Mouse (Mus musculus) kidney, postnatal 36 days (tissue): ENCODE results near the gene Rph3al.

Experiments
- DNase-seq, 2 experiments: peaks; one replicate each; pipeline ENCODE4 v3.0.0; 2021 to 2022; ENCODE audit warnings: mixed read lengths in 2 of 2

Rph3al gene

GRCm38 (mm10) chr11:75938379-75938906 is at the start of gene Rph3al:
Gene Rph3al (minus strand): TSS chr11:75938429.
- DNase-seq = peak; percentile 58 to 62

- DNase-seq = no peak
Measured at GRCm38 (mm10) chr11:75985948-75986347, 47.7 kb upstream of the Rph3al start.

- no peak for DNase-seq
Measured at GRCm38 (mm10) chr11:75984581-75984980, 46.4 kb upstream of the Rph3al start.

- DNase-seq = no peak
Measured at GRCm38 (mm10) chr11:75983194-75983593, 45.0 kb upstream of the Rph3al start.

- no peak for DNase-seq
Measured at GRCm38 (mm10) chr11:75980413-75980812, 42.2 kb upstream of the Rph3al start.

- no peak for DNase-seq
Measured at GRCm38 (mm10) chr11:75978051-75978450, 39.8 kb upstream of the Rph3al start.

- DNase-seq = peak; percentile 30 to 66
Measured at GRCm38 (mm10) chr11:75976748-75977147, 38.5 kb upstream of the Rph3al start.

GRCm38 (mm10) chr11:75973988-75974387 is 35.8 kb upstream of the Rph3al start:
- peak in 1 of 2 experiments; percentile 49 for DNase-seq

GRCm38 (mm10) chr11:75972916-75973567 is 34.8 kb upstream of the Rph3al start:
- no peak for DNase-seq

- DNase-seq = no peak
Measured at GRCm38 (mm10) chr11:75972188-75972587, 34.0 kb upstream of the Rph3al start.

- no peak for DNase-seq
Measured at GRCm38 (mm10) chr11:75970629-75971028, 32.4 kb upstream of the Rph3al start.

- peak in 1 of 2 experiments; percentile 23 for DNase-seq
Measured at GRCm38 (mm10) chr11:75968761-75969160, 30.5 kb upstream of the Rph3al start.

GRCm38 (mm10) chr11:75966401-75967372 is 28.5 kb upstream of the Rph3al start:
- DNase-seq = peak; percentile 88 to 95

- no peak for DNase-seq
Measured at GRCm38 (mm10) chr11:75965674-75966400, 27.6 kb upstream of the Rph3al start.

- DNase-seq = no peak
Measured at GRCm38 (mm10) chr11:75964476-75964730, 26.2 kb upstream of the Rph3al start.

GRCm38 (mm10) chr11:75963730-75964475 is 25.7 kb upstream of the Rph3al start:
- DNase-seq = no peak

GRCm38 (mm10) chr11:75961782-75962181 is 23.6 kb upstream of the Rph3al start:
- no peak for DNase-seq

GRCm38 (mm10) chr11:75957124-75957832 is 19.0 kb upstream of the Rph3al start:
- no peak for DNase-seq

- no peak for DNase-seq
Measured at GRCm38 (mm10) chr11:75956651-75957050, 18.4 kb upstream of the Rph3al start.

- no peak for DNase-seq
Measured at GRCm38 (mm10) chr11:75954896-75955295, 16.7 kb upstream of the Rph3al start.

- no peak for DNase-seq
Measured at GRCm38 (mm10) chr11:75951895-75952294, 13.7 kb upstream of the Rph3al start.

- no peak for DNase-seq
Measured at GRCm38 (mm10) chr11:75950459-75950858, 12.2 kb upstream of the Rph3al start.
